Mouse (Mus musculus): ENCODE measurements at regions not wholly inside any gene's neighbourhood (a gene's known extent, or its start where the extent isn't known, plus 50 kb on each side); places are given as distances from the start of the nearest gene placed in this dataset.

DNA sequence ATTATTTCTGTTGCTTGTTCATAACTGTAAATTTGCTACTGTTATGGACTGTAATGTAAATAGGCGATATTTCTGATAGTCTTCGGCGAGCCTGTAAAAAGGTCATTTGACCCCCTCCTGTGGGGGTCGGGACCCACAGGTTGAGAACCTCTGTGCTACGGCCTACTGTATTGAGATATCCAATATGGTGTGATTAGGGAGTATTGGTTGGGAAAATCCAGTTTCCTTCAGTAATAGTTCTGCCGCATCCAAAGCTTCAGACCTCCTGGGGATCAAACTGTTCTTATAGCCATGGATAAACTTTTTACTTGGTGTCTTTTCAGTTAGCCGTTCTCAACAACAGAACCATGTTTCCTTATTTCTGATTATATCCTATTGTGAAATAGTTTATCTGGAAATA lies 136.5 kb upstream of the Samsn1 start:
- Histone ChIP-seq H3K27me3 (ENCODE audit: control insufficient read depth, insufficient read depth, low read length) (no peaks in the 10 kb centered on the region), H3K27ac (ENCODE audit: control insufficient read depth, insufficient read depth, low read length) (no peak overlapping the region), H3K36me3 (ENCODE audit: control insufficient read depth, insufficient read depth, low read length) (no peaks in the 10 kb centered on the region), H3K4me3 (ENCODE audit: control insufficient read depth, insufficient read depth, low read length) (no peak overlapping the region), H3K4me1 (replicated peaks; ENCODE audit: control insufficient read depth, insufficient read depth, low read length) (no peaks in the 10 kb centered on the region)
- TF ChIP-seq POLR2A (IDR thresholded peaks at IDR 0.05; ENCODE audit: control insufficient read depth, extremely low read depth, insufficient read depth, low read length, poor library complexity) = no peak
- TF ChIP-seq CTCF (IDR thresholded peaks at IDR 0.05; ENCODE audit: borderline replicate concordance, control insufficient read depth, extremely low read depth, insufficient read depth, low read length, poor library complexity) = no peak
- WGBS = 98% methylated on average over 7 of the region's 7 CpGs
- no peak for DNase-seq

DNA sequence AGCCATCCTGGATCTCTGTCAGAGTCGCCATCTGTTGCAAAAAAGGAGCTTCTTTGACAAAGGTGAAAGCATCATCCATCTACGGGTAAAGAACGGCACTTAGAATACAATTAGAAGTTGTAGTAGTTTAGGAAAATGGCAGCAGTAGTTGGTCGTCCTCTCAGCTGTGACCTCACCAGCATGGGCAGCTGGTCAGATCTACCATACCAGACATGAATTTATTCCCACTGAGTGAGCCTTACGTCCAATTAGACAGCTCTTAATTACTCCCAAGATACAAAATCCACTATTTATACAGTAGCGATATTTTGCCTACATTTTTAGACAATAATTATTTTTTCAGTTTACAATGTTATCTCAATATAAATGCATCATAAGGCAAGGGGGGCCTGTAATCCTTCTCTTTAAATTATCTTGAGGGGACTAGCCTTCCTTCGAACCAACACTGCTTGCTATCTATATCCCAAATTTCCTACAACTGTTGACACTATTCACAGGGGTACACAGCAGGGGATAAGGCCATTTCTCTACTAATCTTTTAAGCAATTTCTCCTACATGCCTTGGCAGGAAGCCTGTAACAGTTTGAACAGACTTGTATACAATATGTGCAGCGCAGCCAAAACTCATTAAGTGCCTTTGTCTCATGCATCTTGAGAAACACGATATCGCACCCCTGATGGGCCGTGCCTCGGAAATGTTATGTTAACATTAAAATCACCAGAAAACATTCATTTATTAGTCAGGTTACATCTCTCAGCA lies 131.9 kb upstream of the Samsn1 start:
- no peak for DNase-seq
- Histone ChIP-seq H3K4me3 (ENCODE audit: control insufficient read depth, insufficient read depth, low read length) (no peak overlapping the region), H3K27me3 (ENCODE audit: control insufficient read depth, insufficient read depth, low read length) (no peaks in the 10 kb centered on the region), H3K4me1 (replicated peaks; ENCODE audit: control insufficient read depth, insufficient read depth, low read length) (no peaks in the 10 kb centered on the region), H3K36me3 (ENCODE audit: control insufficient read depth, insufficient read depth, low read length) (no peaks in the 10 kb centered on the region), H3K27ac (ENCODE audit: control insufficient read depth, insufficient read depth, low read length) (no peak overlapping the region)
- WGBS = 96% methylated on average over 12 of the region's 12 CpGs
- TF ChIP-seq CTCF (IDR thresholded peaks at IDR 0.05; ENCODE audit: borderline replicate concordance, control insufficient read depth, extremely low read depth, insufficient read depth, low read length, poor library complexity) = no peak
- no peak for TF ChIP-seq POLR2A (IDR thresholded peaks at IDR 0.05; ENCODE audit: control insufficient read depth, extremely low read depth, insufficient read depth, low read length, poor library complexity)

DNA sequence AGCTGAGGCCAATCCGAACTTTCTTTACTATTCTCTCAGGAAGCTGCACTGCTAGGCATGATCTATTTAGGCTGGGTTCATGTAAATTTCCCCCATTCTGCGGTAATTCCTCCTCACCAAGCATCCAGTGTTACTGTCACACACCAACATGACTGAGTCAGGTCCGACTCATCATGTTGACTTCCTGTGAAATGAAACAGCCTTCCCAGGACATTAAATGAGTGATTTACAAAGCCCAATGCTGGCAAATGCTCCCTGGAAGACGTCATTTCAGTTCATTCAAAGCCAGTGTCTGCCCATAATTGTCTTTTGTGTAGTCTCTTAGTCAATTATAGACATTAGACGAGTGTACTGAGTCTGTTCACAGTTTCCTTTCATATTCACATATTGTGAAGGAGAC lies 127.5 kb upstream of the Samsn1 start:
- 89% methylated on average over 5 of the region's 5 CpGs for whole genome bisulfite sequencing
- no peak overlapping the region for H3K27ac ChIP-seq (ENCODE audit: control insufficient read depth, insufficient read depth, low read length)
- H3K36me3 ChIP-seq (ENCODE audit: control insufficient read depth, insufficient read depth, low read length) = no peaks in the 10 kb centered on the region
- no peaks in the 10 kb centered on the region for H3K4me1 ChIP-seq (replicated peaks; ENCODE audit: control insufficient read depth, insufficient read depth, low read length)
- no peaks in the 10 kb centered on the region for H3K27me3 ChIP-seq (ENCODE audit: control insufficient read depth, insufficient read depth, low read length)
- TF ChIP-seq CTCF (IDR thresholded peaks at IDR 0.05; ENCODE audit: borderline replicate concordance, control insufficient read depth, extremely low read depth, insufficient read depth, low read length, poor library complexity) (no peak), POLR2A (IDR thresholded peaks at IDR 0.05; ENCODE audit: control insufficient read depth, extremely low read depth, insufficient read depth, low read length, poor library complexity) (no peak)
- no peak for DNase-seq
- no peak overlapping the region for H3K4me3 ChIP-seq (ENCODE audit: control insufficient read depth, insufficient read depth, low read length)

DNA sequence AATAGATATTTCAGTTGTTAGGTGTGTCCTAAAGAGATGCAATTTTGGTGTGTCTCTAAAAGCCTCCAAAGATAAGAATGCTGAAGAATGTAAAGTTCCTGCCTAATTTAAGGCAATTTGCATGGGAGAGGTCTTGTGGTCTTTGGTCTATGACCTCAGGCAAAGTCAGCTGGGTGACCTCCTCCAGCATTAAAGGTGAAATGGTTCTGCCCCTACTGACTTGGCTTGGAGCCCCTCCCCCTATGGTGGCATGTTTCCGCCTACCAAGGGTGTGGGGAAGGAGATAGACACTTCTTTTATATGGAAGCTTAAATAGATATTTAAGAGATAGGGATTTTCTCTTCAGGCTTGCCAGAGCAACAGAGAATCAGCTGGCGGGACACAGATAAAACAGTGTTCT lies 111.8 kb upstream of the Samsn1 start:
- Histone ChIP-seq H3K27me3 (ENCODE audit: control insufficient read depth, insufficient read depth, low read length) (no peaks in the 10 kb centered on the region), H3K4me3 (ENCODE audit: control insufficient read depth, insufficient read depth, low read length) (no peak overlapping the region), H3K27ac (ENCODE audit: control insufficient read depth, insufficient read depth, low read length) (no peak overlapping the region), H3K4me1 (replicated peaks; ENCODE audit: control insufficient read depth, insufficient read depth, low read length) (no peaks in the 10 kb centered on the region), H3K36me3 (ENCODE audit: control insufficient read depth, insufficient read depth, low read length) (no peaks in the 10 kb centered on the region)
- WGBS = 95% methylated on average over 2 of the region's 2 CpGs
- TF ChIP-seq POLR2A (IDR thresholded peaks at IDR 0.05; ENCODE audit: control insufficient read depth, extremely low read depth, insufficient read depth, low read length, poor library complexity) (no peak), CTCF (IDR thresholded peaks at IDR 0.05; ENCODE audit: borderline replicate concordance, control insufficient read depth, extremely low read depth, insufficient read depth, low read length, poor library complexity) (no peak)
- no peak for DNase-seq

DNA sequence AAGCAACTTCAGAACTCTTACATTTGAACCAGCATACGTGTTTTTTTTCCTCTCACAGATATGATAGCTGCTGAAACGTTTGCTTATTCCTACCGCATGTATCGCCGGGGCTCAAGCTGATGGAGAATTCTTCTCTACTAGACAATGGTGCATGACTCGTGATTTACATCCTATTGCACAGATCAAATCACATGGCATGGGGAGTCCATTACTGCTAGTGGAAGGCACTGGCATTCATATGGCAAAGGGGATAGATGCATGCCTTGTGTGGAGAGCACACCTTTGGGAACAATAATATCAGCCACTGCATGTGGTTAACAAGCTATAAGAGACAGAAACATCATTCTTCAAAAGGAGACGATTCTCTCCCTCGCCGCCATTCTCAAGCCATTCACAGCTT lies 108.4 kb upstream of the Samsn1 start:
- Histone ChIP-seq H3K27ac (ENCODE audit: control insufficient read depth, insufficient read depth, low read length) (no peak overlapping the region), H3K27me3 (ENCODE audit: control insufficient read depth, insufficient read depth, low read length) (no peaks in the 10 kb centered on the region), H3K36me3 (ENCODE audit: control insufficient read depth, insufficient read depth, low read length) (no peaks in the 10 kb centered on the region), H3K4me1 (replicated peaks; ENCODE audit: control insufficient read depth, insufficient read depth, low read length) (no peaks in the 10 kb centered on the region), H3K4me3 (ENCODE audit: control insufficient read depth, insufficient read depth, low read length) (no peak overlapping the region)
- TF ChIP-seq CTCF (IDR thresholded peaks at IDR 0.05; ENCODE audit: borderline replicate concordance, control insufficient read depth, extremely low read depth, insufficient read depth, low read length, poor library complexity) (no peak), POLR2A (IDR thresholded peaks at IDR 0.05; ENCODE audit: control insufficient read depth, extremely low read depth, insufficient read depth, low read length, poor library complexity) (no peak)
- DNase-seq = no peak
- WGBS = 92% methylated on average over 9 of the region's 9 CpGs

DNA sequence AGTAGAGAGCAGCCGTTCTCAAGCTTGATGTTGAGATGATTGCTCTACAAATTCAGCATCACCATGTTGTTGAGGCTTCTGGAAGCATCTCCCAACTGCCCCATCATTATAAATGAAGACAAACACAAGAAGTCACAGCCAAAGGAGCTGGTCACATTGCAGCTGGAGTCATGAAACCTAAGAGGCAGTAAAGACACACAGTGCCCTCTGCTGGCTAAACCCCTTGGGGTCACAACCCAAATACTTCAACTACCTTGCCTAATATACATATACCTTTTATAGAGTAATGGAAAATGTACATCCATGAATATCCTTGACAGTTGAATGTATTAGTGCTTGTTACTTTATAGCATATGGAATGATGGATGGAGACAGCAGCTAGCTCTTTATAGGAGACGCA lies 107.9 kb upstream of the Samsn1 start:
- H3K27me3 ChIP-seq (ENCODE audit: control insufficient read depth, insufficient read depth, low read length) = no peaks in the 10 kb centered on the region
- TF ChIP-seq CTCF (IDR thresholded peaks at IDR 0.05; ENCODE audit: borderline replicate concordance, control insufficient read depth, extremely low read depth, insufficient read depth, low read length, poor library complexity) = no peak
- no peak for TF ChIP-seq POLR2A (IDR thresholded peaks at IDR 0.05; ENCODE audit: control insufficient read depth, extremely low read depth, insufficient read depth, low read length, poor library complexity)
- no peak overlapping the region for H3K27ac ChIP-seq (ENCODE audit: control insufficient read depth, insufficient read depth, low read length)
- WGBS = 95% methylated on average over 2 of the region's 2 CpGs
- peak; percentile 69 for DNase-seq
- no peaks in the 10 kb centered on the region for H3K36me3 ChIP-seq (ENCODE audit: control insufficient read depth, insufficient read depth, low read length)
- H3K4me3 ChIP-seq (ENCODE audit: control insufficient read depth, insufficient read depth, low read length) = no peak overlapping the region
- H3K4me1 ChIP-seq (replicated peaks; ENCODE audit: control insufficient read depth, insufficient read depth, low read length) = no peaks in the 10 kb centered on the region

DNA sequence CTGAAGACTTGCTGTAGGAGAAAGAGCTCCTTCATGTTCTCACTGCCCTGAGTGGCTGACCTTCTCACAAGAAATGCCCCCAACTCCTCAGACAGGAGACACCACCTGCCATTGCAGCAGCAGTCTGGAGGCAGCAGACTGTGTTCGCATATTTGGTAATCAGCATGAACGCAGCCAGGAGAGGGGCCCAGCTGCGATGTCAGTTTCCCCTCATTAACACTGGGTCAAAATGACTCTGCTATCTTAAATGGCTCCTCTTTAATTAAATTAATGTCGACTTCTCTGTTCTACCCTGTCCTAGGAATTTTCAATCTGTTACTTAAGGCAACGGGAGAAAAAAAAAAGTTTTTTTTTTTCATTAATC lies 100.9 kb upstream of the Samsn1 start:
- Histone ChIP-seq H3K36me3 (ENCODE audit: control insufficient read depth, insufficient read depth, low read length) (no peaks in the 10 kb centered on the region), H3K4me3 (ENCODE audit: control insufficient read depth, insufficient read depth, low read length) (no peak overlapping the region), H3K4me1 (replicated peaks; ENCODE audit: control insufficient read depth, insufficient read depth, low read length) (no peaks in the 10 kb centered on the region; the same call in 1 of the 2 replicates), H3K27me3 (ENCODE audit: control insufficient read depth, insufficient read depth, low read length) (no peaks in the 10 kb centered on the region), H3K27ac (ENCODE audit: control insufficient read depth, insufficient read depth, low read length) (no peak overlapping the region)
- no peak for DNase-seq
- WGBS = 86% methylated on average over 5 of the region's 5 CpGs
- TF ChIP-seq POLR2A (IDR thresholded peaks at IDR 0.05; ENCODE audit: control insufficient read depth, extremely low read depth, insufficient read depth, low read length, poor library complexity) (no peak), CTCF (IDR thresholded peaks at IDR 0.05; ENCODE audit: borderline replicate concordance, control insufficient read depth, extremely low read depth, insufficient read depth, low read length, poor library complexity) (no peak)

Data from thymus, adult 2 months (tissue).